Mouse (Mus musculus): Measurements from ENCODE around the gene Ncf2. TPM values are rescaled to one million over a fixed set of nuclear protein-coding genes. Genes with fewer than 3 reads are reported as not detected.

The Ncf2 gene
- total and polyA plus RNA-seq, 2 experiments from 2014 or later: 1.6 to 1.8 TPM

GRCm38 (mm10) chr1:152832316-152832715, 32.3 kb downstream of the Ncf2 start:
- Histone ChIP-seq H3K27ac (ENCODE audit: low read depth, low read length) (no peak overlapping the region), H3K4me3 (ENCODE audit: low read depth, low read length) (no peak overlapping the region), H3K9ac (replicated peaks; ENCODE audit: low read length, poor library complexity, severe bottlenecking) (no peak overlapping the region), H3K4me1 (ENCODE audit: insufficient read depth, low read length) (no peaks in the 10 kb centered on the region), H3K4me2 (ENCODE audit: low read depth, low read length, poor library complexity, severe bottlenecking) (no peak overlapping the region), H3K36me3 (ENCODE audit: insufficient read depth, low read length) (peaks cover 3% of the 10 kb centered on the region; the same call in 1 of the 2 replicates), H3K9me3 (ENCODE audit: low read length) (no peaks in the 10 kb centered on the region), H3K27me3 (ENCODE audit: insufficient read depth, low read length) (no peaks in the 10 kb centered on the region)
- no peak for TF ChIP-seq CTCF (IDR thresholded peaks at IDR 0.05)
- DNase-seq (ENCODE audit: low spot score) (no peak), ATAC-seq (ENCODE audit: low FRiP score) (no peak)
- WGBS: 93% methylated on average over 6 of the region's 6 CpGs

- Histone ChIP-seq H3K4me3 (ENCODE audit: low read depth, low read length) (no peak overlapping the region), H3K27ac (ENCODE audit: low read depth, low read length) (no peak overlapping the region), H3K9ac (replicated peaks; ENCODE audit: low read length, poor library complexity, severe bottlenecking) (no peak overlapping the region), H3K4me1 (ENCODE audit: insufficient read depth, low read length) (no peaks in the 10 kb centered on the region), H3K9me3 (ENCODE audit: low read length) (no peaks in the 10 kb centered on the region), H3K4me2 (ENCODE audit: low read depth, low read length, poor library complexity, severe bottlenecking) (no peak overlapping the region), H3K27me3 (ENCODE audit: insufficient read depth, low read length) (no peaks in the 10 kb centered on the region), H3K36me3 (ENCODE audit: insufficient read depth, low read length) (peaks cover 23% of the 10 kb centered on the region)
- no peak for ATAC-seq (ENCODE audit: low FRiP score)
- no peak for TF ChIP-seq CTCF (IDR thresholded peaks at IDR 0.05)
- DNase-seq (ENCODE audit: low spot score): no peak
- 97% methylated on average over 3 of the region's 3 CpGs for WGBS
These were observed 35.1 kb downstream of the Ncf2 start for GRCm38 (mm10) chr1:152835061-152835460.

GRCm38 (mm10) chr1:152838026-152838702, 38.2 kb downstream of the Ncf2 start:
- no peak for DNase-seq (ENCODE audit: low spot score)
- peaks cover 33% of the 10 kb centered on the region for H3K36me3 ChIP-seq (ENCODE audit: insufficient read depth, low read length)
- peak; percentile 20; the same call in 1 of the 2 replicates for TF ChIP-seq CTCF (IDR thresholded peaks at IDR 0.05)

DNA sequence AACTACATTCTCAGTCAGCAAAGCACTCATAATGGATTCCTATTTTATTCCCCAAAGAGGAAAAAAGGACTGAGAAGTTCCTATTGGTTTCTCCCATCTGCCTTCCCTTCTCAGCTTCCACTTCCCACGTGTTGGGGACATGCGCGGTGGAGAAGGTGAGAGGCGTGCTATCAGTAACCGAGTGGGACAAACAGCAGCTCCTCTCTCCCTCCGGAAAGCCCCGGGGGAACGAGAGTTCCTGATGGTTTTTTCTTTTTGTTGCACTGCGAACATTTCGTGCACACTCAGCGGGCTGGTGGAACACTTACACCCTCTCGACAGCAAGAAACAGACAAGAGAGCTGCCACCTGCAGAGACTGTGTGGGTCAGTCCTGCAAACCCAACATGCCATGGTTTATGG, 38.8 kb downstream of the Ncf2 start:
- DNase-seq (ENCODE audit: low spot score): no peak
- no peak overlapping the region for H3K27ac ChIP-seq (ENCODE audit: low read depth, low read length)
- no peak overlapping the region for H3K9ac ChIP-seq (replicated peaks; ENCODE audit: low read length, poor library complexity, severe bottlenecking)
- no peaks in the 10 kb centered on the region for H3K27me3 ChIP-seq (ENCODE audit: insufficient read depth, low read length)
- H3K9me3 ChIP-seq (ENCODE audit: low read length): no peaks in the 10 kb centered on the region
- TF ChIP-seq CTCF (IDR thresholded peaks at IDR 0.05): no peak
- 92% methylated on average over 12 of the region's 12 CpGs for WGBS
- H3K4me3 ChIP-seq (ENCODE audit: low read depth, low read length): no peak overlapping the region
- H3K4me1 ChIP-seq (ENCODE audit: insufficient read depth, low read length): no peaks in the 10 kb centered on the region
- H3K4me2 ChIP-seq (ENCODE audit: low read depth, low read length, poor library complexity, severe bottlenecking): no peak overlapping the region
- H3K36me3 ChIP-seq (ENCODE audit: insufficient read depth, low read length): peaks cover 39% of the 10 kb centered on the region
- no peak for ATAC-seq (ENCODE audit: low FRiP score)

More at GRCm38 (mm10) chr1:152838026-152838702, 38.2 kb downstream of the Ncf2 start:
- no peak overlapping the region for H3K27ac ChIP-seq (ENCODE audit: low read depth, low read length)
- no peaks in the 10 kb centered on the region for H3K9me3 ChIP-seq (ENCODE audit: low read length)
- no peak overlapping the region for H3K4me3 ChIP-seq (ENCODE audit: low read depth, low read length)
- no peaks in the 10 kb centered on the region for H3K4me1 ChIP-seq (ENCODE audit: insufficient read depth, low read length)
- H3K27me3 ChIP-seq (ENCODE audit: insufficient read depth, low read length): no peaks in the 10 kb centered on the region
- ATAC-seq (ENCODE audit: low FRiP score): no peak
- WGBS: 87% methylated on average over 11 of the region's 11 CpGs
- H3K4me2 ChIP-seq (ENCODE audit: low read depth, low read length, poor library complexity, severe bottlenecking): no peak overlapping the region
- H3K9ac ChIP-seq (replicated peaks; ENCODE audit: low read length, poor library complexity, severe bottlenecking): no peak overlapping the region

DNA sequence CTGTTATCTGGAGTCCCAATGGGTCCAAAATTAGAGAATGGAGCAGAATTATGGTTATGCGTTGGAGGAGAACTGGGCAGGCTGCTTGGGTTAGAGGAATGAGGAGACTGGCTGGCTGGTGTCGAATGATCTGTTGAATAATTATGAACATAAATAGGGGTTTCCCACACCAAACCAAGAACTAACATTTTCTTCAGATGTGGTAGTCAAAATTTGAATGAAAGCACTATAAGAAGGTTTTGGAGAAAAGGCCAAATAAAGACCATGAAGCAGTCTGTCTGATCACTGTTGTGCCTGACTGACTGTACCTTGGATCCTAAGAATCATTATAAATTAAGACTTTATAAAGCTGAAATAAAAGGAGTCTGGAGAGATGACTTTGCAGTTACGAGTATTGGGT, 40.3 kb downstream of the Ncf2 start:
- Histone ChIP-seq H3K9me3 (ENCODE audit: low read length) (no peaks in the 10 kb centered on the region), H3K27ac (ENCODE audit: low read depth, low read length) (no peak overlapping the region), H3K36me3 (ENCODE audit: insufficient read depth, low read length) (peaks cover 48% of the 10 kb centered on the region), H3K9ac (replicated peaks; ENCODE audit: low read length, poor library complexity, severe bottlenecking) (no peak overlapping the region), H3K4me2 (ENCODE audit: low read depth, low read length, poor library complexity, severe bottlenecking) (no peak overlapping the region), H3K4me3 (ENCODE audit: low read depth, low read length) (no peak overlapping the region), H3K4me1 (ENCODE audit: insufficient read depth, low read length) (no peaks in the 10 kb centered on the region), H3K27me3 (ENCODE audit: insufficient read depth, low read length) (no peaks in the 10 kb centered on the region)
- 92% methylated on average over 3 of the region's 3 CpGs for WGBS
- DNase-seq (ENCODE audit: low spot score) (no peak), ATAC-seq (ENCODE audit: low FRiP score) (no peak)
- TF ChIP-seq CTCF (IDR thresholded peaks at IDR 0.05): no peak

- DNase-seq (ENCODE audit: low spot score) (no peak), ATAC-seq (ENCODE audit: low FRiP score) (no peak)
- 97% methylated on average over 2 of the region's 2 CpGs for WGBS
- Histone ChIP-seq H3K36me3 (ENCODE audit: insufficient read depth, low read length) (peaks cover 53% of the 10 kb centered on the region), H3K9ac (replicated peaks; ENCODE audit: low read length, poor library complexity, severe bottlenecking) (no peak overlapping the region), H3K27me3 (ENCODE audit: insufficient read depth, low read length) (no peaks in the 10 kb centered on the region), H3K27ac (ENCODE audit: low read depth, low read length) (no peak overlapping the region), H3K4me1 (ENCODE audit: insufficient read depth, low read length) (no peaks in the 10 kb centered on the region), H3K9me3 (ENCODE audit: low read length) (no peaks in the 10 kb centered on the region), H3K4me3 (ENCODE audit: low read depth, low read length) (no peak overlapping the region), H3K4me2 (ENCODE audit: low read depth, low read length, poor library complexity, severe bottlenecking) (no peak overlapping the region)
- no peak for TF ChIP-seq CTCF (IDR thresholded peaks at IDR 0.05)
These were observed 41.1 kb downstream of the Ncf2 start for GRCm38 (mm10) chr1:152841057-152841456.
